Mouse (Mus musculus) lung, postnatal 14 days (tissue): ENCODE results near the gene Syn3.

Source experiments
- DNase-seq: peaks from one replicate; pipeline ENCODE4 v3.0.0; 2021

Syn3 gene

GRCm38 (mm10) chr10:86272826-86273225 is 225.9 kb downstream of the Syn3 start:
- DNase-seq: no peak

GRCm38 (mm10) chr10:86270254-86270653 is 228.4 kb downstream of the Syn3 start:
- DNase-seq: no peak

- DNase-seq: no peak
Measured at GRCm38 (mm10) chr10:86264618-86265017, 234.1 kb downstream of the Syn3 start.

GRCm38 (mm10) chr10:86261725-86262124 is 237.0 kb downstream of the Syn3 start:
- DNase-seq: no peak

- DNase-seq: peak; percentile 72
Measured at GRCm38 (mm10) chr10:86258992-86259391, 239.7 kb downstream of the Syn3 start.

GRCm38 (mm10) chr10:86258046-86258445 is 240.7 kb downstream of the Syn3 start:
- DNase-seq: no peak

- DNase-seq: no peak
Measured at GRCm38 (mm10) chr10:86257045-86257444, 241.7 kb downstream of the Syn3 start.

GRCm38 (mm10) chr10:86256221-86256620 is 242.5 kb downstream of the Syn3 start:
- DNase-seq: no peak

- peak; percentile 20 for DNase-seq
Measured at GRCm38 (mm10) chr10:86250149-86250922, 248.4 kb downstream of the Syn3 start.

GRCm38 (mm10) chr10:86249283-86249682 is 249.4 kb downstream of the Syn3 start:
- no peak for DNase-seq

- DNase-seq: no peak
Measured at GRCm38 (mm10) chr10:86248807-86249206, 249.9 kb downstream of the Syn3 start.

GRCm38 (mm10) chr10:86248131-86248740 is 250.5 kb downstream of the Syn3 start:
- no peak for DNase-seq

GRCm38 (mm10) chr10:86245396-86245795 is 253.3 kb downstream of the Syn3 start:
- DNase-seq: no peak

GRCm38 (mm10) chr10:86243525-86243924 is 255.2 kb downstream of the Syn3 start:
- DNase-seq: no peak

GRCm38 (mm10) chr10:86242721-86243120 is 256.0 kb downstream of the Syn3 start:
- no peak for DNase-seq

- no peak for DNase-seq
Measured at GRCm38 (mm10) chr10:86230006-86230405, 268.7 kb downstream of the Syn3 start.

- DNase-seq: no peak
Measured at GRCm38 (mm10) chr10:86225480-86225879, 273.2 kb downstream of the Syn3 start.

GRCm38 (mm10) chr10:86218984-86219383 is 279.7 kb downstream of the Syn3 start:
- no peak for DNase-seq

- DNase-seq: no peak
Measured at GRCm38 (mm10) chr10:86216836-86217235, 281.9 kb downstream of the Syn3 start.

- DNase-seq: peak; percentile 59
Measured at GRCm38 (mm10) chr10:86212062-86212461, 286.6 kb downstream of the Syn3 start.

- peak; percentile 70 for DNase-seq
Measured at GRCm38 (mm10) chr10:86203915-86204314, 294.8 kb downstream of the Syn3 start.

GRCm38 (mm10) chr10:86203175-86203574 is 295.5 kb downstream of the Syn3 start:
- no peak for DNase-seq

GRCm38 (mm10) chr10:86201826-86202225 is 296.9 kb downstream of the Syn3 start:
- no peak for DNase-seq

GRCm38 (mm10) chr10:86201006-86201405 is 297.7 kb downstream of the Syn3 start:
- DNase-seq: peak; percentile 55
